Mouse (Mus musculus) E14TG2a.4 (cell line): ENCODE measurements around the gene Gpld1.

Experiments
- H3K27me3 ChIP-seq: 2 replicates; pipeline ENCODE4 v1.6.1; 2014; ENCODE audit warnings: low read length, control low read depth; ENCODE audit not compliant: insufficient read depth
- H3K36me3 ChIP-seq: 2 replicates; pipeline ENCODE4 v1.6.1; 2014; ENCODE audit warnings: low read length, control low read depth; ENCODE audit not compliant: insufficient read depth
- H3K4me1 ChIP-seq: replicated peaks from 2 replicates; pipeline ENCODE4 v1.6.1; 2014; ENCODE audit warnings: low read depth, low read length, control low read depth
- H3K4me3 ChIP-seq: replicated peaks from 2 replicates; pipeline ENCODE4 v1.5.1; 2014; ENCODE audit warnings: mild to moderate bottlenecking, low read length
- H3K9me3 ChIP-seq: 2 replicates; pipeline ENCODE4 v1.6.1; 2014; ENCODE audit warnings: low read length, control low read depth
- CTCF ChIP-seq: conservative IDR thresholded peaks from 2 replicates; pipeline ENCODE4 v1.5.1; 2014; ENCODE audit warnings: low read length
- NANOG ChIP-seq: IDR thresholded peaks from 2 replicates; pipeline ENCODE4 v1.6.1; 2014; ENCODE audit warnings: borderline replicate concordance, low read length, mixed read lengths
- POU5F1 ChIP-seq: IDR thresholded peaks from 2 replicates; pipeline ENCODE4 v1.6.1; 2014; ENCODE audit warnings: low read length, borderline replicate concordance

Gpld1 gene

GRCm38 (mm10) chr13:24942512-24943282, at the start of gene Gpld1:
Gene Gpld1, plus strand, starts transcription at chr13:24943152.
- Histone ChIP-seq H3K4me3 (no peak within 1 kb of the TSS), H3K27me3 (peaks cover 9% of the 10 kb centered on the region), H3K4me1 (peaks cover 19% of the 10 kb centered on the region), H3K36me3 (no peaks in the 10 kb centered on the region), H3K9me3 (peaks cover 6% of the 10 kb centered on the region)
- TF ChIP-seq POU5F1 (no peak), NANOG (no peak), CTCF (no peak)

GRCm38 (mm10) chr13:24893880-24894279, 49.1 kb upstream of the Gpld1 start:
- Histone ChIP-seq H3K4me3 (no peak overlapping the region), H3K4me1 (no peaks in the 10 kb centered on the region), H3K36me3 (no peaks in the 10 kb centered on the region), H3K27me3 (no peaks in the 10 kb centered on the region), H3K9me3 (peaks cover 3% of the 10 kb centered on the region; the same call in 1 of the 2 replicates)
- no peak for TF ChIP-seq NANOG
- TF ChIP-seq POU5F1 = no peak
- TF ChIP-seq CTCF = no peak

GRCm38 (mm10) chr13:24901916-24902315, 41.0 kb upstream of the Gpld1 start:
- Histone ChIP-seq H3K4me3 (no peak overlapping the region), H3K36me3 (no peaks in the 10 kb centered on the region), H3K27me3 (0 out of 2 replicates have a peak, but pooled peaks cover 3% of the 10 kb centered on the region), H3K4me1 (peaks cover 37% of the 10 kb centered on the region), H3K9me3 (0 out of 2 replicates have a peak, but pooled peaks cover 5% of the 10 kb centered on the region)
- TF ChIP-seq NANOG (peak; percentile 18; the same call in 1 of the 2 replicates), POU5F1 (no peak)

- Histone ChIP-seq H3K36me3 (no peaks in the 10 kb centered on the region), H3K4me1 (peaks cover 43% of the 10 kb centered on the region), H3K4me3 (no peak overlapping the region), H3K27me3 (0 out of 2 replicates have a peak, but pooled peaks cover 3% of the 10 kb centered on the region), H3K9me3 (0 out of 2 replicates have a peak, but pooled peaks cover 5% of the 10 kb centered on the region)
- TF ChIP-seq POU5F1 (no peak), NANOG (no peak), CTCF (no peak)
These were observed 39.5 kb upstream of the Gpld1 start for GRCm38 (mm10) chr13:24903412-24903811.

GRCm38 (mm10) chr13:24905422-24905821, 37.5 kb upstream of the Gpld1 start:
- Histone ChIP-seq H3K36me3 (no peaks in the 10 kb centered on the region), H3K4me3 (no peak overlapping the region), H3K9me3 (0 out of 2 replicates have a peak, but pooled peaks cover 2% of the 10 kb centered on the region), H3K27me3 (peaks cover 7% of the 10 kb centered on the region), H3K4me1 (peaks cover 43% of the 10 kb centered on the region)
- no peak for TF ChIP-seq POU5F1
- no peak for TF ChIP-seq CTCF
- no peak for TF ChIP-seq NANOG

GRCm38 (mm10) chr13:24906831-24907570, 36.0 kb upstream of the Gpld1 start:
- H3K4me3 ChIP-seq = peak overlapping the region; percentile 29; the same call in 1 of the 2 replicates
- peaks cover 43% of the 10 kb centered on the region for H3K4me1 ChIP-seq
- H3K27me3 ChIP-seq = peaks cover 10% of the 10 kb centered on the region
- H3K36me3 ChIP-seq = no peaks in the 10 kb centered on the region
- H3K9me3 ChIP-seq = no peaks in the 10 kb centered on the region
- no peak for TF ChIP-seq NANOG
- no peak for TF ChIP-seq CTCF
- TF ChIP-seq POU5F1 = no peak

- H3K36me3 ChIP-seq = no peaks in the 10 kb centered on the region
- TF ChIP-seq POU5F1 (no peak), CTCF (peak; percentile 15; the same call in 1 of the 2 replicates)
- peaks cover 25% of the 10 kb centered on the region for H3K27me3 ChIP-seq
- no peak overlapping the region for H3K4me3 ChIP-seq
- H3K9me3 ChIP-seq = no peaks in the 10 kb centered on the region
- peaks cover 37% of the 10 kb centered on the region for H3K4me1 ChIP-seq
These were observed 33.8 kb upstream of the Gpld1 start for GRCm38 (mm10) chr13:24909112-24909511.

- Histone ChIP-seq H3K27me3 (peaks cover 30% of the 10 kb centered on the region), H3K4me1 (peaks cover 15% of the 10 kb centered on the region), H3K9me3 (no peaks in the 10 kb centered on the region), H3K4me3 (no peak overlapping the region), H3K36me3 (no peaks in the 10 kb centered on the region)
- TF ChIP-seq CTCF (no peak), NANOG (no peak), POU5F1 (no peak)
These were observed 29.4 kb upstream of the Gpld1 start for GRCm38 (mm10) chr13:24913576-24913975.
